Mouse (Mus musculus) olfactory bulb, adult 2 months (tissue): ENCODE results near the gene Acaca.

ENCODE experiments used
- CTCF ChIP-seq: fragments of 200-500 bp; IDR thresholded peaks from 2 replicates; pipeline ENCODE4 v1.5.1; 2012; ENCODE audit warnings: low read depth, mild to moderate bottlenecking, low read length, moderate library complexity; ENCODE audit not compliant: insufficient read depth
- POLR2A ChIP-seq: fragments of 200-500 bp; IDR thresholded peaks from 2 replicates; pipeline ENCODE4 v1.6.1; 2012; ENCODE audit warnings: mild to moderate bottlenecking, low read depth, low read length, moderate library complexity; ENCODE audit not compliant: insufficient read depth

DNA sequence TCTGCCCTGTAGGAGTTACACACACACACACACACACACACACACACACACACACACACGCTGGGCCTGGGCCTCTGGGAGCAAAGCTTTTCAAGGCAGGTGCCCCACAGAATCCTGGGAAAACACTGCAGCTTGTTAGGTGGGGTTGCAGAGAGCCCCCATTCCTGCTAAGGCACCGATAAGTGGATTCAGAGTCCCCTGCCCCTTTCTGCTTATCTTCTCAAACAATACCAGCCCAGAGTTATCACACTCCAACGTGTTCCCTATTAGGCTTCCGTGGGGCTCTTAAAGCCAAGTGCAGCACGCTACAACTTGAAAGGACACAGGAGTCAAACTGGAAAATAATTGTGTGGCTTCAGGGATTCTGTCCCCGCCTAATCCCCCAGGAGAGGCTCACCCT is 283.6 kb downstream of the Acaca start:
- TF ChIP-seq POLR2A (no peak), CTCF (no peak)
